Mouse (Mus musculus) neural tube, embryonic 11.5 days (tissue): ENCODE data around the gene Lmnb2. TPM values are rescaled to one million over a fixed set of nuclear protein-coding genes. Genes with fewer than 3 reads are reported as not detected.

Experiments used
- ATAC-seq: fragments of 200-750 bp; cut with Nextera tagmentation; 2 replicates; pipeline ENCODE4 v1.8.0; 2017; ENCODE audit warnings: moderate number of reproducible peaks, mild to moderate bottlenecking, moderate TSS enrichment, moderate library complexity; ENCODE audit not compliant: insufficient read depth, low FRiP score, low TSS enrichment
- DNase-seq: peaks from one replicate; pipeline ENCODE4 v3.0.0-alpha.2; 2015; ENCODE audit warnings: low spot score
- H3K27ac ChIP-seq: fragments of 300-500 bp; sonication (generic); 2 replicates; pipeline ENCODE4 v1.5.1; 2014; ENCODE audit warnings: low read depth, mild to moderate bottlenecking, low read length
- H3K27me3 ChIP-seq: fragments of 300-500 bp; sonication (generic); 2 replicates; pipeline ENCODE4 v1.6.1; 2014; ENCODE audit warnings: mild to moderate bottlenecking, low read length, mixed read lengths; ENCODE audit not compliant: control insufficient read depth, insufficient read depth
- H3K36me3 ChIP-seq: fragments of 300-500 bp; sonication (generic); 2 replicates; pipeline ENCODE4 v1.6.1; 2014; ENCODE audit warnings: mild to moderate bottlenecking, low read length, moderate library complexity, mixed read lengths; ENCODE audit not compliant: control insufficient read depth, insufficient read depth
- H3K4me1 ChIP-seq: fragments of 300-500 bp; sonication (generic); 2 replicates; pipeline ENCODE4 v1.6.1; 2014; ENCODE audit warnings: low read length, mixed read lengths; ENCODE audit not compliant: control insufficient read depth, insufficient read depth
- H3K4me2 ChIP-seq: fragments of 300-500 bp; sonication (generic); 2 replicates; pipeline ENCODE4 v1.6.1; 2014; ENCODE audit warnings: low read depth, mild to moderate bottlenecking, moderate library complexity
- H3K4me3 ChIP-seq: fragments of 300-500 bp; sonication (generic); 2 replicates; pipeline ENCODE4 v1.5.1; 2014; ENCODE audit warnings: low read depth, low read length
- H3K9ac ChIP-seq: fragments of 300-500 bp; sonication (generic); 2 replicates; pipeline ENCODE4 v1.6.1; 2014; ENCODE audit warnings: mild to moderate bottlenecking, low read length
- H3K9me3 ChIP-seq: fragments of 300-500 bp; sonication (generic); 2 replicates; pipeline ENCODE4 v1.6.1; 2016; ENCODE audit warnings: low read length; ENCODE audit not compliant: control insufficient read depth
- WGBS: fragments of 180-500 bp; shearing (Covaris S2); extraction: QIAGEN DNeasy Blood & Tissue Kit; methylation state at CpG from one replicate; pipeline ENCODE4 v1.1.7; 2014; 5-methylcytosine and 5-hydroxymethylcytosine counted together
- polyA plus RNA-seq: library from polyadenylated mRNA; unstranded; fragments of >200 nt; fragmentation: Nextera tagmentation; extraction: Ambion mirVana; gene quantifications from 2 replicates; pipeline ENCODE4 v1.2.1, GENCODE M21; 2014

The Lmnb2 gene
- polyA plus RNA-seq, 1 experiment from 2014 or later: 27.9 TPM

DNA sequence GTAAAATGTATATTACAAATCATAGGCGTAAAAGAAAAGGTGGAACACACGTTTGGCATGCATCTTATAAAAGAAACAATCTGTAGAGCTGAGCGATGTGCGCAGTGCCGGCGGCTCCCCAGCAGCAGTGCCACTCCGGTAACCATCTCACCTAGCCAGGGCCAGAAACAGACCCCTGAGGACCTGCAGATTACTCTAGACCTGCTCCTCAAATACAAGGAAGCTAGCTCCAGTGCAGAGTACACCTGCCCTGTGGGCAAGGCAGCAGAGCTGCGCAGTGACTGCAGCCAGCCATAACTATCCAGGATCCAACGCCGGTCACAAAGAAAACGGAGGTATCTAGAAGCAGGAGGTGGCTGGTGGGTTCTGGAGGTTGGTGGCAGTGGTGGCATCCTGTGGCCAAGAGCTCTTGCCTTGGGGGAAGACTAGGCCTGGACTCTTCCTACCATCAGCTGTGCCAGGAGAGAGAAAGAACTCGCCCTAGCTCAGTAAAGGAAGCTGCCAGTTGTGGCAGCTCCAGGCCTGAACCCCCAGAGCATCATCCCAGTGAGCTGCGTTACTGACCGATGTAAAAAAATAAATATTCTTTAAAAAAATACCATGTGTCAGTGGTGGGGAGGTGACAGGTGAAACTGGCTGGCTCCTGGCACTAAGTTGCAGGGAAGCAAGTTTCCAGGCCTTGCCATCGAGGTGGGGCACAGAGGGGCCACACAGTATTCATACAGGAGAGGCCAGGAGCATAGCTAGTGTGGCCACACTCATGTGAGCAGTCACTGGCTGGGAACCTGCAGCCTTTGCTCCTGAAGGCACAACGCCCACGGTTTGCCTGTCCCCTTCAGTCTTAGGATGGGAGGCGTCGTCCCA lies 16.4 kb downstream of the Lmnb2 start:
- peak overlapping the region; percentile 22; the same call in 1 of the 2 replicates for H3K4me2 ChIP-seq
- 0 out of 2 replicates have a peak overlapping the region, but pooled peaks have one; percentile 27 for H3K27ac ChIP-seq
- no peaks in the 10 kb centered on the region for H3K9me3 ChIP-seq
- H3K9ac ChIP-seq: peak overlapping the region; percentile 22; the same call in 1 of the 2 replicates
- H3K27me3 ChIP-seq: no peaks in the 10 kb centered on the region
- H3K4me3 ChIP-seq: 0 out of 2 replicates have a peak overlapping the region, but pooled peaks have one; percentile 8
- WGBS: 91% methylated on average over 19 of the region's 19 CpGs
- peaks cover 6% of the 10 kb centered on the region for H3K4me1 ChIP-seq
- ATAC-seq (no peak), DNase-seq (no peak)
- peaks cover 23% of the 10 kb centered on the region for H3K36me3 ChIP-seq

GRCm38 (mm10) chr10:80900318-80901247 lies 17.5 kb downstream of the Lmnb2 start, which contains the start of gene Timm13:
Timm13 (minus strand) TSS chr10:80900969.
- H3K36me3 ChIP-seq: peaks cover 19% of the 10 kb centered on the region
- peak within 1 kb of the TSS; percentile 80 for H3K4me3 ChIP-seq
- ATAC-seq: peak; percentile 91
- H3K27me3 ChIP-seq: no peaks in the 10 kb centered on the region
- peak; percentile 99 for DNase-seq
- no peaks in the 10 kb centered on the region for H3K9me3 ChIP-seq
- peak within 1 kb of the TSS; percentile 69 for H3K9ac ChIP-seq
- peak within 1 kb of the TSS; percentile 94 for H3K4me2 ChIP-seq
- peak within 1 kb of the TSS; percentile 45; the same call in 1 of the 2 replicates for H3K27ac ChIP-seq
- under 1% methylated on average over 72 of the region's 72 CpGs for WGBS
- peaks cover 6% of the 10 kb centered on the region for H3K4me1 ChIP-seq

DNA sequence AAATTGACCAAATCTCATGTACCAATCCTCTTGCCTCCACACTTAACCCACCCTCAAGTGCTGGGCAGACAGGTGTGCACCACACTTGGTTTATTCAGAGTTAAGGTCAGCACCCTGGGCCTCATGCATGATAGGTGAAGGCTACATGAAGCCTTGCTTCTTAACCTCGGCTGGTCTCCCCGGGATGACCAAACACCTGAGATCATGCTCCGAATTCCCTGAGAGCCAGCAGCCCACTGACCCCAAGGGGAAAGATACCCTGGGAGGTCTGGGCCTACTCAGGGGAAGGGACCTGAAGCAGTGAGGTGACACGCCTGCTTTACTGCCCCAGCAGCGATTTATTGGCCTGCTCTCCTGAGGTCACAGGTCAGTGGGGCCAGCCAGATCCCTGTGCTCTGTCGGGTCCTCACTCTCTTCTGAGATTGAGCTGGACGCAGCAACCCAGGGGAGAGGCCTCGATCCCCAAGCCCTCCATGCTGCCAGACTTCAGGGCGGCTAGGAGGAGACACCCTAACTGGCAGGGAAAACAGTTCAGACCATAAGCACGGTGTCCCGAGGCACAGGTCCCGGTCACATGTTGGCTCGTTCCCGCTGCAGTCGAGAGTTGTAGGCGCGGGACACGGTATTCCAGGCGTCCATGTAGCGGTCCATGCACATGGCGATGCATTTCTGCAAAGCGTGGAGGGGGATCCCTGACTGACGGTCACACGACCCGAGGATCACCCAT lies 18.3 kb downstream of the Lmnb2 start:
- Histone ChIP-seq H3K36me3 (peaks cover 16% of the 10 kb centered on the region), H3K4me3 (peak overlapping the region; percentile 80), H3K27me3 (no peaks in the 10 kb centered on the region), H3K9ac (peak overlapping the region; percentile 69), H3K9me3 (no peaks in the 10 kb centered on the region), H3K4me1 (peaks cover 6% of the 10 kb centered on the region), H3K27ac (no peak overlapping the region), H3K4me2 (peak overlapping the region; percentile 94)
- ATAC-seq: no peak; the same call in 1 of the 2 replicates
- no peak for DNase-seq
- WGBS: 15% methylated on average over 25 of the region's 25 CpGs

GRCm38 (mm10) chr10:80899074-80899473 lies 19.0 kb downstream of the Lmnb2 start:
- DNase-seq (no peak), ATAC-seq (no peak)
- Histone ChIP-seq H3K27ac (no peak overlapping the region), H3K27me3 (no peaks in the 10 kb centered on the region), H3K4me3 (no peak overlapping the region), H3K4me1 (peaks cover 6% of the 10 kb centered on the region), H3K4me2 (no peak overlapping the region), H3K36me3 (peaks cover 9% of the 10 kb centered on the region), H3K9me3 (no peaks in the 10 kb centered on the region), H3K9ac (no peak overlapping the region)
- WGBS: 89% methylated on average over 8 of the region's 8 CpGs

DNA sequence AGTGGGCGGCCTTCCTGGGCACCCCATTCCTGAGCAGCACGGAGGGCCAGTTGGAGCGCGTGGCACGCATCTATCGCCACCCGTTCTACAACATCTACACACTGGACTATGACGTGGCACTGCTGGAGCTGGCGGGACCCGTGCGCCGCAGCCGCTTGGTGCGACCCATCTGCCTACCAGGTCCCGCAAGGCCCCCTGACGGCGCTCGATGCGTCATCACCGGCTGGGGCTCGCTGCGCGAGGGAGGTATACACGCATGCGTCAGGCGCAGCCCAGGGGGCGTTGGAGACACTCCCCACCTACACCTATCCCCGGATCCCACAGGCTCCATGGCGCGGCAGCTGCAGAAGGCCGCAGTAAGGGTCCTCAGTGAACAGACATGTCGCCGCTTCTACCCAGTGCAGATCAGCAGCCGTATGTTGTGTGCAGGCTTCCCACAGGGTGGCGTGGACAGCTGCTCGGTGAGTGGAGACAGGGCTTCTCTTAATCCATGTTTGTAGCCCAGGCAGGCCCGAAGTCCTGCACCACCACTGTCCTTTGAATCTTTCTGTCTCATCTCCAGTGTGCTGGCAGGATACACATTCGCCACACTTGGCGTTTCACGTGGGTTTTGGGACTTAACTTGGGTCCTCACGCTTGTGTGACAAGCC lies 20.1 kb downstream of the Lmnb2 start:
- H3K9ac ChIP-seq: no peak overlapping the region; the same call in 1 of the 2 replicates
- H3K9me3 ChIP-seq: no peaks in the 10 kb centered on the region
- H3K27me3 ChIP-seq: no peaks in the 10 kb centered on the region
- peak overlapping the region; percentile 13; the same call in 1 of the 2 replicates for H3K4me2 ChIP-seq
- no peak overlapping the region for H3K27ac ChIP-seq
- no peaks in the 10 kb centered on the region; the same call in 1 of the 2 replicates for H3K36me3 ChIP-seq
- WGBS: 32% methylated on average over 41 of the region's 41 CpGs
- ATAC-seq: no peak
- H3K4me3 ChIP-seq: peak overlapping the region; percentile 15; the same call in 1 of the 2 replicates
- no peak for DNase-seq
- peaks cover 6% of the 10 kb centered on the region for H3K4me1 ChIP-seq

DNA sequence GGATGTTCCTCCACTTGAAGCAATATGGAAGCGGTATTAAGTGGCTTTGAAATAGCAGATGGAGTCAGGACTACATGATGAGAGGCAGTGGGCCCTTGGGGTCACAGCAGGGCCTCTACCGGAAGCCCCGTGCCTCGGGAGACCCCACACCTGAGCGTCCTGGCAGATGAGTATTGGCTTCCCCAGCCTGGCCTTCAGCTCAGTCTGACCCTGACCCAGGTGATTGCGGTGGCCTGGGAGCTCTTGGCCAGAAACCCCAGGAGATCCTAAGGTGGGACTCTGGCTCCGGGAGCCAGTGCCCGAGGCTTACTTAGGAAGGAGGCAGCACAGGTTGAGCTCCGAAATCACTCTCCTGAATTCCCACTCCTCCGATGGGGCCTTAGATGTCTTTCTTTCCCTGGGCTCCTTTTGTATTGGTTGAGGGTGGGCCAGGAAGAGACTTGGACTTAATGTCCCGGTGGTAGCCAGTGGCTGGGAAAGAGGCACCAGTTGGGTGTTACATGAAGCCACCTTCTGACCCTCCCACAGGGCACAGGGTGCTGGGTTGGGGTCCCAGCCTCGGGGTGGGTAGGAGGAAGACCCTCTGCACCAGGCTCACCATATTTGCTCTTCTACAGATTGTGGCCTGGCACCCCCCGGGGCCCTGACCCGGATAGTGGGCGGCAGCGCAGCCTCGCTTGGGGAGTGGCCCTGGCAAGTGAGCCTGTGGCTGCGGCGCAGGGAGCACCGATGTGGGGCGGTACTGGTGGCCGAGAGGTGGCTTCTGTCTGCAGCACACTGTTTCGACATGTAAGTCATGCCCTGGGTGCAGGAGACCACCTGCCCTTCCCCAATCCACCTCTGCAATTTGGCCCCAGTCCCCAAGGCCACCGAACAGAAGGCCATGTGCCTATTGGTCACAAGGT lies 21.2 kb downstream of the Lmnb2 start:
- Histone ChIP-seq H3K4me3 (no peak overlapping the region), H3K4me1 (peaks cover 6% of the 10 kb centered on the region), H3K27me3 (no peaks in the 10 kb centered on the region), H3K9ac (no peak overlapping the region), H3K9me3 (no peaks in the 10 kb centered on the region), H3K36me3 (no peaks in the 10 kb centered on the region), H3K4me2 (no peak overlapping the region), H3K27ac (no peak overlapping the region)
- DNase-seq (no peak), ATAC-seq (no peak)
- 75% methylated on average over 24 of the region's 24 CpGs for WGBS

GRCm38 (mm10) chr10:80895697-80896096 lies 22.3 kb downstream of the Lmnb2 start:
- Histone ChIP-seq H3K9ac (no peak overlapping the region), H3K4me1 (peaks cover 6% of the 10 kb centered on the region), H3K4me3 (no peak overlapping the region), H3K27me3 (no peaks in the 10 kb centered on the region), H3K9me3 (no peaks in the 10 kb centered on the region), H3K36me3 (no peaks in the 10 kb centered on the region), H3K27ac (no peak overlapping the region), H3K4me2 (no peak overlapping the region)
- ATAC-seq (no peak), DNase-seq (no peak)
- 82% methylated on average over 6 of the region's 6 CpGs for WGBS
